Mouse (Mus musculus): Measurements from ENCODE around the gene Igf2r. TPM values are rescaled to one million over a fixed set of nuclear protein-coding genes. Genes with fewer than 3 reads are reported as not detected.

Igf2r gene
- total RNA-seq (2017) = 19.9 and 20.5 TPM in 2 replicates

- ATAC-seq (ENCODE audit: extremely low read depth, insufficient number of reproducible peaks, low FRiP score, poor library complexity, severe bottlenecking) = peak; percentile 82
These were observed at the start of gene Igf2r for GRCm38 (mm10) chr17:12769380-12769921. Igf2r (minus strand) TSS chr17:12769664.

GRCm38 (mm10) chr17:12815885-12816284, 46.4 kb upstream of the Igf2r start:
- no peak for ATAC-seq (ENCODE audit: extremely low read depth, insufficient number of reproducible peaks, low FRiP score, poor library complexity, severe bottlenecking)

DNA sequence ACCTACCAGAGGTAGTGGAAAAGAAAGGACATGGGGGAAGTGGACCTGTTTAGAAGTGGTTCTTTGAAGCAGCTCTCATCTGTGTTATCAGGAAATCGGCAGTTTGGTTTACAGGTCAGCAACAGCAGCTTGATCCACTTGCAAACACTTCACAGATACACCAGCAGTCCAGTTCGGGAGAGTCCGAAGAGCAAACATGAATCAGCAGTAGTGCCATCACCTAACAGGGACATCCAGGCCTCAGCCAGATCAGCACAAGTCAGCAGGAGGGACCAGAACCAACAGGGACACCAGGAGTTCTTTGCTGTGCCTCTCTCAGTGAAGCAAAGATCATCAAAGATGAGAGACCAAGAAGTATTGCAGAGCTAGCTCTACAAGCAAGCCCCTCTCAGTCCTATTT, 45.0 kb upstream of the Igf2r start:
- no peak for ATAC-seq (ENCODE audit: extremely low read depth, insufficient number of reproducible peaks, low FRiP score, poor library complexity, severe bottlenecking)

- ATAC-seq (ENCODE audit: extremely low read depth, insufficient number of reproducible peaks, low FRiP score, poor library complexity, severe bottlenecking) = no peak
These were observed 41.5 kb upstream of the Igf2r start for GRCm38 (mm10) chr17:12810973-12811303.

DNA sequence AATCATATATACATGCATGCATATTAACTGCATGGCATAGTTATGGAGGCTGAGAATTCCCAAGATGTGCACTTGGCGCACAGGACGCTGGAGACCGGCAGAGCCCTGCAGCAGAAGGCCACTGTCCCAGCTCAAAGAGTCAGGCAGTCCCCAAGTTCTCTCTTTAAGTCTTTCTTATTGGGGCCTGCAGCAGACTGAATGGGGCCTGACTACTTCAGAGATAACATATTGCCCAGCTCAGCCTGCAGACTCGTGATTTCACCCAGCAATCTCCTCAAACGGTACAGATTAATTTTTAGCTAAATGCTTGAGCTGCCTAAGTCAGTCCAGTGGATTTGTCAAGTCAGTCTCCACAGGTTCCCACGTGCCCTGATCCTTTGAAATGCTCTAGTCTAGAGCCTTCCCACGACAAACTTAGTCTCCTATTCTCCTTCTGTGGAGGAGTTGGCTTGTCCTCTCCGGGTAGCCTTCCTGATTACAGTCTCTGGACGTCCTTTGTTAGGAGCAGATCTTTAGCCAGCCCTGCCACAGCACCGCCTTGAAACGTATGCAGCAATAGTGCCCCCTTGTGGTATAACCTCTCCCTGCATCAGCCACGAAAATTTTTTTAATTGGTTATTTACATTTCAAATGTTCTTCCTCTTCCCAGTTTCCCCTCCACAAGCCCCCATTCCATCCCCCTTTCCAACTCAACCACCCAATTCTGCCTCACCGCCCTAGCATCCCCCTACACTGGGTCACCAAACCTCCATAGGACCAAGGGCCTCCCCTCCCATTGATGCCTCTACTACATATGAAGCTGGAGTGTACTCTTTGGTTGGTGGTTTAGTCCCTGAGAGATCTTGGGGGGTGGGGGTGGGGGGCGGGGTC, 40.9 kb upstream of the Igf2r start:
- peak; percentile 56; the same call in 1 of the 2 replicates for ATAC-seq (ENCODE audit: extremely low read depth, insufficient number of reproducible peaks, low FRiP score, poor library complexity, severe bottlenecking)

- ATAC-seq (ENCODE audit: extremely low read depth, insufficient number of reproducible peaks, low FRiP score, poor library complexity, severe bottlenecking) = no peak
These were observed 39.4 kb upstream of the Igf2r start for GRCm38 (mm10) chr17:12808851-12809250.

- ATAC-seq (ENCODE audit: extremely low read depth, insufficient number of reproducible peaks, low FRiP score, poor library complexity, severe bottlenecking) = no peak
These were observed 35.4 kb upstream of the Igf2r start for GRCm38 (mm10) chr17:12804584-12805445.

DNA sequence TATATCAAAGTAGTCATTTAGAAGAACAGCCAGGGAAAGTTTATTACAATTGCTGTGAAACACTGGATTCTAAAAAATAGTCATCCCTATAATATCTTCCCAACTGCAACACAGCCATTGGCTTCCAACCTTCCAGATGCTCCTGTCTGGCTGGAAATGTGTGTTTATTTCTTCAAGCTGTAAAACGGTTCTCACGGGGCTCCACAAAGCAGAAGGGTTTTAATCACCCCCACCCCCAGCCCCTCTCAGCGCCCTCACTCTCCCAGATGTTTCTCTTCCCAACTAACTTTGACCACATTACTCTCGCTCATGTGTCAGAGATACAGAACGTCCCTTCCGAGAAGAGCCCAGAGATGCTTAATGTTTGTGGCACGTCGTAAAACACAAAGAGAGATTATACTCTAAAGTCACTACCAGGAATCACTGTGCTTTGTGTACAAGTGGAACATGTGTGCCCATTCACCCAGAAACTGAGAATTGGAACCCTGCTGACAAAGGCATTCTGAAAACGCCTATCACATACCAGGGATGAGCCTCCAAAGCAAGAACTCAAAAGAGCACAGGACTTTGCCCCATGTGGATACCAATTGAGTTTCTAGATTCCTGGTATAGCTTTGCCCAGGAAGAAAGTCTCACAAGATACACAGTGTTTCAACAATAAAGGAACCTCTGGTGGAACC, 32.5 kb upstream of the Igf2r start:
- ATAC-seq (ENCODE audit: extremely low read depth, insufficient number of reproducible peaks, low FRiP score, poor library complexity, severe bottlenecking) = no peak

DNA sequence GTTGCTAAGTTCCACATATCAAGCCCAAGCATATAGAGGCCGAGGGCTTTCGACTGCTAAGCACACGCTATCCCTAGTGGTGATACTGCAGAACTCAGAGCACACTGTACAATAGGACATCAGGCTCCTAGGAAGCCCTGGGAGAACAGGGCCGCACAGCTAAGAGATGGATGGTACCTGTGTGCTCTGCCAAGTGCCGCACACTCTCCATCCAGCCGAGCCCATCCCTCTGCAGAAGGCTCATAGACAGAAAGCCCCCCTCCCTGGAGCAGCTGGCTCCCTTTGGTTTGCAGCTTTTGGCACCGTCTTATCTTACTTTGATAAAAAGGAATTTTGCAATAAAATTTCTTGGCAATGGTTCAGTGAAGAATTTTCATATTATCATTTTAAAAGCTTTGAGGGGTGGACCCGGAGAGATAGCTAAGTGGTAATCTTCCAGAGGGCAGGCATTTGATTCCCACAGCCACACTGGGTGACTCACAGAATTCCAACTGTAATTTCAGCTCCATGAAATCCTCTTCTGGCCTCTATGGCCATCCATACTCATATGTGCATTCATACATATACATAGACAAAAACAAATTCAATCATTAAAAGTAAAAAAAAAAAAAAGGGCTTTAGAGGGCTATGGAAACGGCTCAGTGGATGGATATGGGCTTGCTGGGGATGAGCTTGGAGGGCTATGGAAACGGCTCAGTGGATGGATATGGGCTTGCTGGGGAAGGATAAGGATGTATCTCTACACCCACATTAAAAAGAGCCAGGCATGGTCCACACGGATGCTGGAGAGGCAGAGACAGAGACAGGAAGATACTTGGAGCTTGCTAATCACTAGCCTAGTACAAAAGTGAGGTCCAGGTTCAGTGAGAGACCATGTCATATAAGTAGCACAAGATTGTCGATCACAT, 30.2 kb upstream of the Igf2r start:
- no peak for ATAC-seq (ENCODE audit: extremely low read depth, insufficient number of reproducible peaks, low FRiP score, poor library complexity, severe bottlenecking)

GRCm38 (mm10) chr17:12798571-12798970, 29.1 kb upstream of the Igf2r start:
- ATAC-seq (ENCODE audit: extremely low read depth, insufficient number of reproducible peaks, low FRiP score, poor library complexity, severe bottlenecking) = no peak

DNA sequence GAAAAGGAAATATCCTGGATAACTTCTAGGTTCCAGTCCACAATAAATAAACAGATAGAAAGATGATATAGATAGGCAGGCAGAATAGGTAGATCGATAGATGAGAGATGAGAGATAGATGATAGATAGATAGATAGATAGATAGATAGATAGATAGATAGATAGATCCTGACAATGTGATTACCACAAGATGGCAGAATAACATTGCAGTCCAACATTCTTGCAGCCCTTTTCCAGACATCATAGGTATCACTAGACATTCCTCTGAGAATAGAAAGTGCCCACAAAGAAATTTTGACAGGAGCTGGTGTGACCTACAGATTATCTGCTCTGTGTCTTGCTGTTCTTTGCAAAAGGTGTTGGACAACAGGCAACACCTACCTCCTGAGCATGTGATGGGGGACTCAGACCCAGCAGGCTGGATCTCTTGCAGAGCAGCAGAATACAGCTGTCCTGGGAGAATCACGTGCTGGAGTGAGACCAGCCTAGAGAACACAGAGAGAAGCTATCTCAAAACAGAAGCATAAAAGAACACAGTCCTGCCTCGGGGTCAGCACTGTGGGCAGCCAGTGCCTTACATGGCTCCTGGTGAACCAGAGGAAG, 28.1 kb upstream of the Igf2r start:
- ATAC-seq (ENCODE audit: extremely low read depth, insufficient number of reproducible peaks, low FRiP score, poor library complexity, severe bottlenecking) = no peak

- no peak for ATAC-seq (ENCODE audit: extremely low read depth, insufficient number of reproducible peaks, low FRiP score, poor library complexity, severe bottlenecking)
These were observed 27.2 kb upstream of the Igf2r start for GRCm38 (mm10) chr17:12796633-12797032.

DNA sequence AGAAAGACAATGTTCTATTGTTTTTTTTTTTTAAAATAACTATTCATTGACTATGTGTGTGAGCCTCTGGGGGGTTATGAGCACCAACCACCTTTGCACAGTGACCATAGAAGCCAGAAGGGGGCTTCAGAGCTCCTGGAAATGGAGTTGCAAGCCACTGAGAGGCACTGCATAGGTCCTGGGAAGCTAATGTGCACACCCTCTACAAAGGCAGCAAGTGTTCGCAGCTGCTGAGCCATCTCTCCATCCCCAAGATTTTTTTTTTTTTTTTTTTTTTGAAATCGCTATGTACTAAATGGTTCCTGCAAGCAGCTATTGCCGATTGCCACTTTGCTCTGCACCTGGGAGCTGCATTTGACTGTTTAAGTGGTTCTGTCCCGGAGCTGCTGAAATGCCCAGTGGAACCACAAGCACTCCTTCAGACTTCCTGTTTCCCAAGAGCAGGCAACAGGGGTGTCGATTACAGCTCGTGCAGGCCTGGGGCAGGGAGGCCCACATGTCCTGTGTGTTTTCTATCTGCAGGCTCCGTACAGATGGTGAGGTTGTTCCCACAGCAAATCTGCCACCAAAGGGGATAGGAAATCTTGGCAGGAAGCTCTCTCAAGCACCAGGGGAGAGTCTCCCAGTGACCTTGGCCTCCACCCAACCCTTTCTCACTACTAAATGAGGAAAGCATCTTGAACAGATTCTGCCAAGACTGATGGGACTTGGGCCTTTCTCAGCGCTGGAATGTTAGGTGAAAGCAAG, 24.4 kb upstream of the Igf2r start:
- no peak for ATAC-seq (ENCODE audit: extremely low read depth, insufficient number of reproducible peaks, low FRiP score, poor library complexity, severe bottlenecking)

DNA sequence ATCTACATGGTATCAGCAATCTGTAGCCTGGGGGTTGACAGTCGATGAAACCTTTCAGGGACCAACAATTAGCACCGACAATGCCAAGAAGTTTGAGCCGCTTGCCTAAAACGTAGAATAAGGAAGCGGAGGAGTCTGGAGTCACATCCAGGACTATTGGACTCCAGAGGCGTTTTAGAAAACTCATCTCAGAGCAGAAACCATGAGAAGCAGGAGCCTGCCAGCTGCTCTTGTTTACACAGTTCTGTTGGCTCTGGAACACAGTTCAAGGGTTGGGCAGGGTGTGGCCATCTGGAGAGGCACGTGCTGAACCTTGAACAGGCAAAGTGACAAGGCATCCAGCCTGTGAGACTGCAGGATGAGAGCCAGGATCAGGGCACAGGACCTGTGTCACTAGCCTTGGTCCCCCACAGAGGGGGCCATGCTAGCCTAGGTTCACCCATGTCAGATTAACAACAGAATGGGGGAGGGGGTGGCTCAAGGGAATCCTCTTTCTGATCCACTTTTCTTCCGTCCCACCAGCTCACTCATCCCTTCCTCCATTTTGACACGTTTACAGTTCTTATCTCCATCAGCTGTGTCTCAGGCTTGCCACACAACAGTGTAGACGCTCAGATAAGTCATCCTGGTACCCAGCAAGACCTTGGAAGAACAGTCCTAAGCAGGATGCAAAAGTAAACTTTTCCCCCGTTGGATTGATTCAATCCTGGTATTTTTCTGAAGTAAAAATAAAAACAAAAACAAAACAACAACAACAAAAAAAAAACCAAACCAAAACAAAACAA, 23.1 kb upstream of the Igf2r start:
- no peak for ATAC-seq (ENCODE audit: extremely low read depth, insufficient number of reproducible peaks, low FRiP score, poor library complexity, severe bottlenecking)

DNA sequence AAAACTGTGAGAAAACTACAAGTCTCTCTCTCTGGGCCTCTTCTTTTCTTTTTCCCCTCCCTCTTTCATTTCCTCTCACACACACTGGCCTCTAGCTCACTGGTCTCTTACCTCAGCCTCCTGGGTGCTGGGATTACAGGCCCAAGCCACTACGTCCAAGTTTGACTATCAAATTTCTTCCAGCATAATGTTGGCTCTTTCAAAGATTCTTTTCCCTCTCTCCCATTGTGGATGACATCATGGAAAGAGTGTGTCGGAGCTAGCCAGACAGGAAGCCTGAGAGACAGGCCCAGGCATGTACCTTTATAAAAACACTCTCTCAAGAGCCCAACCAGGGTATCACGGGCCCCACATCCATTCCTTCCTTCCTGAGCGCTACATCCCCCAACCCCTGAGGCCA, 22.0 kb upstream of the Igf2r start:
- no peak for ATAC-seq (ENCODE audit: extremely low read depth, insufficient number of reproducible peaks, low FRiP score, poor library complexity, severe bottlenecking)

DNA sequence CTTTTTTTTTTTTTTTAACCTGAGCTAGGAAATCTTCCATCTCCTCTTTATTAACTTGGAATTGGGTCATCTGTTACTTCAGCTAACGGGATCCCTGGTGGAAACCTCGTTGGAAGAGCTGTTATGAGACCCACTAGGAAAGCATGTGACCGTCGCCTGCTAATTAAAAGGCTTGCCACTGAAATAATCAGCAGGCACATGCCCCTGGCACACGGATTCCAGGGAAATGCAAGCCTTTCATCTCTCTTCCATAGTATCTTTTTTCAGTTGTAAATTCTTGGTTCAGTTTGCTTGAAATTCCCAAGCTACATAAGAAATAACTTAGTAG, 21.6 kb upstream of the Igf2r start:
- no peak for ATAC-seq (ENCODE audit: extremely low read depth, insufficient number of reproducible peaks, low FRiP score, poor library complexity, severe bottlenecking)

Measured in neutrophil, adult 5-6 weeks (primary cell).